Mouse (Mus musculus): ENCODE data around the gene Maml3. TPM values are rescaled to one million over a fixed set of nuclear protein-coding genes. Genes with fewer than 3 reads are reported as not detected.
A peak's percentile ranks its signal among the peaks of the same experiment; 100 is the strongest.

Maml3 gene
- polyA plus RNA-seq, 1 experiment, result 2.2 TPM

DNA sequence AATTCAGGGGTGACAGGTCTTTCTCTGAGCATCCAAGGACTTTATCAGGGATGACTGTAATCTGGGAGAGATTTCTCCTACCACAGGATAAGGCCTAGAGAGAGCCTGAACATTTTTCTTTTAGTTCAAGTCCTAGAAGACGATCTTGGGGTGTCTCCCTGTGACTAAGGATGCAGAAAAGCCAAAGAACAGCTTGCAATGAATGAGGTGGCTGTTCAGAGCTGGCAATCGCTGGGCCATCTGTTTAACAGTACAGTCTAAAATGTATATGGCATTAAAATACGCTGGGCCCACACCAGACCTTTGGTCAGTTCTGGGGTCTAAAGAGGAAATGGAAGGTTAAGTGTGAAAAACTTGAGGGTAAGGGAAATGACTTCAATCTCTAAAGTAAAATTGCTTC, 377.4 kb downstream of the Maml3 start:
- H3K36me3 ChIP-seq (ENCODE audit: control insufficient read depth, insufficient read depth), result no peaks in the 10 kb centered on the region
- no peak overlapping the region for H3K4me3 ChIP-seq (ENCODE audit: insufficient read depth, poor library complexity, severe bottlenecking)
- no peaks in the 10 kb centered on the region for H3K79me2 ChIP-seq (ENCODE audit: control insufficient read depth, insufficient read depth)
- H3K27me3 ChIP-seq (ENCODE audit: control insufficient read depth, insufficient read depth, insufficient read length), result no peaks in the 10 kb centered on the region
- TF ChIP-seq CTCF (IDR thresholded peaks at IDR 0.05; ENCODE audit: control insufficient read depth, insufficient read depth, insufficient read length), result no peak
- no peak for TF ChIP-seq USF1 (IDR thresholded peaks at IDR 0.05; ENCODE audit: low read depth)
- no peak for TF ChIP-seq MYOD1 (IDR thresholded peaks at IDR 0.05; ENCODE audit: control insufficient read depth, insufficient read length, low read depth)
- TF ChIP-seq MYOG (IDR thresholded peaks at IDR 0.05; ENCODE audit: control insufficient read depth, extremely low read depth, insufficient read length), result no peak
- TF ChIP-seq CEBPB (IDR thresholded peaks at IDR 0.05; ENCODE audit: low read depth), result no peak
- no peak for TF ChIP-seq FOSL1 (IDR thresholded peaks at IDR 0.05; ENCODE audit: insufficient read depth, low read length, poor library complexity, severe bottlenecking)
- TF ChIP-seq MAX (IDR thresholded peaks at IDR 0.05), result no peak
- H3ac ChIP-seq (ENCODE audit: control insufficient read depth, insufficient read length, low read depth), result no peak overlapping the region
- no peaks in the 10 kb centered on the region for H3K79me3 ChIP-seq (ENCODE audit: low read depth)

DNA sequence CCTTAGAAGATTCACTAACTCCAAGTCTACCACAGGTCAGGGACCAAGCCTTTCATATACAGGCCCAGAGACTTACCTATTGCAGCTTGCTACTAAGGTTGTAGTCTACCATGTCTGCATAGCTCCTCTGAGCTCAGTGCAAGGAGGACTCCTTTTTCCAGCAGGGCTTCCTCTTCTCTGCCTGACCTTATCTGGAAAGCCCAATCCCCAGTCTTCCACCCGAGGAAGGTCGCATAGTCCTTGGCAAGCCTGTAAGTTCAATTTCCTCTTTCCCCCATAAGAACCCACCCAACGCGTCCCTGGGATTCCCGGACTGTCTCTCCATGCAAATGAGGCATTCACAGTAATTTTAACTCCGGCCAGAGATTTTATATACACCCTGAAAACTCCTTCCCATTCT, 378.6 kb downstream of the Maml3 start:
- H3K79me2 ChIP-seq (ENCODE audit: control insufficient read depth, insufficient read depth), result no peaks in the 10 kb centered on the region
- TF ChIP-seq MAX (IDR thresholded peaks at IDR 0.05), result no peak
- H3K36me3 ChIP-seq (ENCODE audit: control insufficient read depth, insufficient read depth), result no peaks in the 10 kb centered on the region
- H3K79me3 ChIP-seq (ENCODE audit: low read depth), result no peaks in the 10 kb centered on the region
- no peak overlapping the region for H3K4me3 ChIP-seq (ENCODE audit: insufficient read depth, poor library complexity, severe bottlenecking)
- no peaks in the 10 kb centered on the region for H3K27me3 ChIP-seq (ENCODE audit: control insufficient read depth, insufficient read depth, insufficient read length)
- H3ac ChIP-seq (ENCODE audit: control insufficient read depth, insufficient read length, low read depth), result no peak overlapping the region

DNA sequence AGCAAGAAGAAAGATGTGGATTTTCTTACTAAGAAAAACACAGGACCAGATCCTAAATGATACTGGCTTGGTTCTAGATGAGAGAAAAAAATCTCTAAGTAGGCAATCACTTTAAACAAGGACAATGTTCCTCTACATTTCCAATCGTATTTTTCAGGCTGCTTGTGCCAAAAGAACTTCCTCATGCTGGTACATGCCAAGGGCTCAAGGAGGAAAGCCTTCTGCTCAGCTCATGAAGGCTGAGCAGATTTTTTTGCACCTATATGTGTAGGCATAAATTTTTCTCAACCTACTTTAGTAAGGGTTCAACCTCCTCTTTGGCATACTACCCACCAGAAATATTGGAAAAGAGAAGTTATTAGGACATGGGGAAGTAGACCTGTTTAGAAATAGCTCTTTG, 384.9 kb downstream of the Maml3 start:
- no peaks in the 10 kb centered on the region for H3K27me3 ChIP-seq (ENCODE audit: control insufficient read depth, insufficient read depth, insufficient read length)
- H3K4me3 ChIP-seq (ENCODE audit: insufficient read depth, poor library complexity, severe bottlenecking), result no peak overlapping the region
- H3K79me3 ChIP-seq (ENCODE audit: low read depth), result no peaks in the 10 kb centered on the region
- no peaks in the 10 kb centered on the region for H3K79me2 ChIP-seq (ENCODE audit: control insufficient read depth, insufficient read depth)
- H3ac ChIP-seq (ENCODE audit: control insufficient read depth, insufficient read length, low read depth), result no peak overlapping the region
- TF ChIP-seq MYOD1 (IDR thresholded peaks at IDR 0.05; ENCODE audit: control insufficient read depth, insufficient read length, low read depth), result no peak
- no peak for TF ChIP-seq CTCF (IDR thresholded peaks at IDR 0.05; ENCODE audit: control insufficient read depth, insufficient read depth, insufficient read length)
- TF ChIP-seq MYOG (IDR thresholded peaks at IDR 0.05; ENCODE audit: control insufficient read depth, extremely low read depth, insufficient read length), result no peak
- no peak for TF ChIP-seq CEBPB (IDR thresholded peaks at IDR 0.05; ENCODE audit: low read depth)
- TF ChIP-seq USF1 (IDR thresholded peaks at IDR 0.05; ENCODE audit: low read depth), result no peak
- no peak for TF ChIP-seq FOSL1 (IDR thresholded peaks at IDR 0.05; ENCODE audit: insufficient read depth, low read length, poor library complexity, severe bottlenecking)
- no peak for TF ChIP-seq MAX (IDR thresholded peaks at IDR 0.05)
- no peaks in the 10 kb centered on the region for H3K36me3 ChIP-seq (ENCODE audit: control insufficient read depth, insufficient read depth)

DNA sequence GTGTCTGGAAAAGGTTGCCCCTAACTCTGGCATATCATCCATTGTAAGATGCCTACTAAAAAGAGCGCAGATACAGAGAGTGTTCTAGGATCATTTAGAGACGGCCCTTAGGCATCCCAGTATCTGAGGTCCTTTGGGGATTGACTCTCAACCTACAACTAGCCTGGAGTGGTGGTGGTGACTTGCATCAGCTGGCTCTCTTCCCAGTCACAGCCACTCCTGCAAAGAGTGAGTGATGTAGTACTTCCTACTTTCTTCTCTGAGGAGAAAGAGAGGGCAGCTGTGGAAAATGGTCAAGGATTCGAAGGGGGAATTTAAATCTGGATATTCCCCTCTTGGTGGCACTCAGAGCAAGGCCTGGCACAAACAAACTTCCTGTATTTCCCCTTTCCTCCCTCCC, 385.5 kb downstream of the Maml3 start:
- Histone ChIP-seq H3ac (ENCODE audit: control insufficient read depth, insufficient read length, low read depth) (no peak overlapping the region), H3K36me3 (ENCODE audit: control insufficient read depth, insufficient read depth) (no peaks in the 10 kb centered on the region), H3K27me3 (ENCODE audit: control insufficient read depth, insufficient read depth, insufficient read length) (no peaks in the 10 kb centered on the region), H3K79me2 (ENCODE audit: control insufficient read depth, insufficient read depth) (no peaks in the 10 kb centered on the region), H3K79me3 (ENCODE audit: low read depth) (no peaks in the 10 kb centered on the region), H3K4me3 (ENCODE audit: insufficient read depth, poor library complexity, severe bottlenecking) (no peak overlapping the region)
- no peak for TF ChIP-seq MYOD1 (IDR thresholded peaks at IDR 0.05; ENCODE audit: control insufficient read depth, insufficient read length, low read depth)
- TF ChIP-seq CEBPB (IDR thresholded peaks at IDR 0.05; ENCODE audit: low read depth), result no peak
- no peak for TF ChIP-seq USF1 (IDR thresholded peaks at IDR 0.05; ENCODE audit: low read depth)
- TF ChIP-seq MYOG (IDR thresholded peaks at IDR 0.05; ENCODE audit: control insufficient read depth, extremely low read depth, insufficient read length), result no peak
- no peak for TF ChIP-seq CTCF (IDR thresholded peaks at IDR 0.05; ENCODE audit: control insufficient read depth, insufficient read depth, insufficient read length)
- no peak for TF ChIP-seq MAX (IDR thresholded peaks at IDR 0.05)
- TF ChIP-seq FOSL1 (IDR thresholded peaks at IDR 0.05; ENCODE audit: insufficient read depth, low read length, poor library complexity, severe bottlenecking), result no peak

DNA sequence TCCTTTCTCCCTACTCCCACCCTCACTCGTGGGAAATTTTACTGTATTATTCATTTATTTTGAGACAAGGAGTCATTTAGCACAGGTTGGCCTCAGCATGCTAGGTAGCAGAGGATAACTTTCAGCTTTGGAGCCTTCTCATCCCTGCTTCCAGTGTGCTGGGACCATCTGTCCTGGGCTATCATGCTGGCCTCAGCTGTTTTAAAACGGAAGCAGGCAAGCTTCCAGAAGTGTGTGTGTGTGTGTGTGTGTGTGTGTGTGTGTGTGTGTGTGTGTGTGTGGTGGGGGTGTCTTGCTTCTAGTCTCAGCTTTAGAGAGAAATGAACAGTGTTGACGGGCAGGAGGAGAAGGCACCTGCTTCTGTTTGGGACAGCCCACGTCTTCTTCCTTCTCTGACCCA, 387.0 kb downstream of the Maml3 start:
- Histone ChIP-seq H3K79me3 (ENCODE audit: low read depth) (no peaks in the 10 kb centered on the region), H3K36me3 (ENCODE audit: control insufficient read depth, insufficient read depth) (no peaks in the 10 kb centered on the region), H3K4me3 (ENCODE audit: insufficient read depth, poor library complexity, severe bottlenecking) (no peak overlapping the region), H3K27me3 (ENCODE audit: control insufficient read depth, insufficient read depth, insufficient read length) (no peaks in the 10 kb centered on the region), H3ac (ENCODE audit: control insufficient read depth, insufficient read length, low read depth) (no peak overlapping the region), H3K79me2 (ENCODE audit: control insufficient read depth, insufficient read depth) (no peaks in the 10 kb centered on the region)
- TF ChIP-seq FOSL1 (IDR thresholded peaks at IDR 0.05; ENCODE audit: insufficient read depth, low read length, poor library complexity, severe bottlenecking) (no peak), MAX (IDR thresholded peaks at IDR 0.05) (no peak), MYOG (IDR thresholded peaks at IDR 0.05; ENCODE audit: control insufficient read depth, extremely low read depth, insufficient read length) (no peak), MYOD1 (IDR thresholded peaks at IDR 0.05; ENCODE audit: control insufficient read depth, insufficient read length, low read depth) (no peak), CEBPB (IDR thresholded peaks at IDR 0.05; ENCODE audit: low read depth) (no peak), CTCF (IDR thresholded peaks at IDR 0.05; ENCODE audit: control insufficient read depth, insufficient read depth, insufficient read length) (no peak), USF1 (IDR thresholded peaks at IDR 0.05; ENCODE audit: low read depth) (no peak)

DNA sequence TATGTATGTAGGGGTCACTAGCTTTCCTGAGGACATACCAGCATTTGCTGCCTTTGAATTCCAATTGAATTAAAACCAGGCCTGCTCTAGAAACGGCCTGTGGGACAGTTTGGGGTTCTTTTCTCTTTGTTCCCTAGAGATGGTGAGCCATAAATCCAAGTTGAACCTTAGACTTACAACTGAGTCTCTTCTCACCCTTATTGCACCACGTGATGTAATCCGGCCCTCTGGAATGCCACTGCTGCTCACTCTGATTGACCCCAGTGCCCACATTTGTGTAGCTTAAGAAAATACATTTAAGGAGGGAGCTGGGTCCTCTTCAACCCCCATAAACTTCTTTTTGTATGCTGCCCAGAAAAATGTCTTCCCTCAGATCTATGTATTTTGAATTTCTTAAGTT, 387.4 kb downstream of the Maml3 start:
- no peaks in the 10 kb centered on the region for H3K79me2 ChIP-seq (ENCODE audit: control insufficient read depth, insufficient read depth)
- no peak for TF ChIP-seq MAX (IDR thresholded peaks at IDR 0.05)
- peak; percentile 83 for TF ChIP-seq USF1 (IDR thresholded peaks at IDR 0.05; ENCODE audit: low read depth)

More for the DNA sequence above, 387.4 kb downstream of the Maml3 start:
- Histone ChIP-seq H3K36me3 (ENCODE audit: control insufficient read depth, insufficient read depth) (no peaks in the 10 kb centered on the region), H3K27me3 (ENCODE audit: control insufficient read depth, insufficient read depth, insufficient read length) (no peaks in the 10 kb centered on the region), H3ac (ENCODE audit: control insufficient read depth, insufficient read length, low read depth) (no peak overlapping the region), H3K4me3 (ENCODE audit: insufficient read depth, poor library complexity, severe bottlenecking) (no peak overlapping the region), H3K79me3 (ENCODE audit: low read depth) (no peaks in the 10 kb centered on the region)

Data from C2C12 (cell line).